ENCODE assay signal across 10 mouse cellular contexts in genomic region chr2:155775685-155776263, GRCm38 (mm10). TPM values are rescaled to one million over a fixed set of nuclear protein-coding genes. Genes with fewer than 3 reads are reported as not detected.
A peak's percentile ranks its signal among the peaks of the same experiment; 100 is the strongest.
DNase-seq lines count a peak whose midpoint lies in the region; ATAC-seq and TF ChIP-seq lines count a peak whose summit lies in the region.
"Had no signal": no experiment of that assay in that cellular context is flagged by ENCODE, and none has a peak within 500 bp of the region (broad histone marks: within the 10 kb centered on the region; RNA-seq: fewer than 3 reads in every experiment).

No protein-coding gene starts in this region.

- no peak for TF ChIP-seq POLR2A in heart, adult 2 months (IDR thresholded peaks at IDR 0.05; ENCODE audit: insufficient read depth, low read depth, low read length)

- H3K4me1 ChIP-seq in heart, adult 2 months (ENCODE audit: control insufficient read depth, insufficient read depth, low read length) = no peaks in the 10 kb centered on the region
- H3K4me1 ChIP-seq in midbrain, embryonic 15.5 days = peaks cover 38% of the 10 kb centered on the region
- peaks cover 2% of the 10 kb centered on the region; the same call in 1 of the 2 replicates for H3K4me1 ChIP-seq in stomach, embryonic 16.5 days (ENCODE audit: control insufficient read depth, insufficient read depth, low read length)

- no peak for TF ChIP-seq CTCF in heart, adult 2 months (IDR thresholded peaks at IDR 0.05)

- TF ChIP-seq EP300 in heart, adult 2 months (IDR thresholded peaks at IDR 0.05; ENCODE audit: insufficient read depth, low read depth, low read length) = no peak

- no peak overlapping the region for H3K4me3 ChIP-seq in heart, adult 2 months
- peak overlapping the region; percentile 89 for H3K4me3 ChIP-seq in midbrain, embryonic 15.5 days
- H3K4me3 ChIP-seq in stomach, embryonic 16.5 days (replicated peaks; ENCODE audit: low read length) = peak overlapping the region; percentile 58

- no peak overlapping the region for H3K9ac ChIP-seq in heart, adult 2 months (ENCODE audit: low read depth, low read length)
- peak overlapping the region; percentile 94 for H3K9ac ChIP-seq in midbrain, embryonic 15.5 days
- no peak overlapping the region; the same call in 1 of the 2 replicates for H3K9ac ChIP-seq in stomach, embryonic 16.5 days (ENCODE audit: low read length)

- peaks cover 11% of the 10 kb centered on the region for H3K27me3 ChIP-seq in heart, adult 2 months (ENCODE audit: control insufficient read depth, insufficient read depth, low read length)
- H3K27me3 ChIP-seq in midbrain, embryonic 15.5 days (replicated peaks) = peaks cover 7% of the 10 kb centered on the region
- peaks cover 24% of the 10 kb centered on the region for H3K27me3 ChIP-seq in stomach, embryonic 16.5 days (ENCODE audit: control insufficient read depth, insufficient read depth, low read length)

- no peak overlapping the region for H3K27ac ChIP-seq in heart, adult 2 months
- peak overlapping the region; percentile 92 for H3K27ac ChIP-seq in midbrain, embryonic 15.5 days
- H3K27ac ChIP-seq in stomach, embryonic 16.5 days (ENCODE audit: low read length) = no peak overlapping the region

- no peaks in the 10 kb centered on the region for H3K36me3 ChIP-seq in heart, adult 2 months (ENCODE audit: control insufficient read depth, insufficient read depth, low read length)
- H3K36me3 ChIP-seq in midbrain, embryonic 15.5 days (replicated peaks) = no peaks in the 10 kb centered on the region
- no peaks in the 10 kb centered on the region for H3K36me3 ChIP-seq in stomach, embryonic 16.5 days (ENCODE audit: control insufficient read depth, insufficient read depth, low read length)

- intact Hi-C loops in heart, adult 2 months (cut with DNase I) = no loop called here

- H3K4me2 ChIP-seq in midbrain, embryonic 15.5 days = peak overlapping the region; percentile 63
- peak overlapping the region; percentile 94 for H3K4me2 ChIP-seq in stomach, embryonic 16.5 days (ENCODE audit: low read depth, low read length)

- ATAC-seq in midbrain, embryonic 15.5 days (replicated peaks) = peak; percentile 84
- ATAC-seq in stomach, embryonic 16.5 days (ENCODE audit: insufficient read depth, low FRiP score) = peak; percentile 72

- peak; percentile 10 to 34 for DNase-seq in spleen, adult 18-20 months
- DNase-seq in spleen, adult 12 weeks (ENCODE audit: low spot score) = no peak
- peak; percentile 46 for DNase-seq in embryo, embryonic 11.5 days (ENCODE audit: low read depth, low spot score)
- peak; percentile 39 to 74 for DNase-seq in heart, adult 2 months
- peak; percentile 27 for DNase-seq in kidney, adult 9 months
- peak; percentile 39 for DNase-seq in liver

- no peaks in the 10 kb centered on the region for H3K79me2 ChIP-seq in heart, adult 2 months (replicated peaks; ENCODE audit: control insufficient read depth, insufficient read depth, low read length)

- WGBS in heart, adult 2 months = 2% methylated on average over 42 of the region's 44 CpGs
- under 1% methylated on average over 34 of the region's 44 CpGs for WGBS in midbrain, embryonic 15.5 days
- under 1% methylated on average over 44 of the region's 44 CpGs for WGBS in stomach, embryonic 16.5 days

- H3K9me3 ChIP-seq in midbrain, embryonic 15.5 days = no peaks in the 10 kb centered on the region
- no peaks in the 10 kb centered on the region for H3K9me3 ChIP-seq in stomach, embryonic 16.5 days (replicated peaks; ENCODE audit: control insufficient read depth, low read length)

RNA-seq across cellular contexts. Expression of gene Mmp24, which starts 0.6 kb away (rescaled TPM):
- not detected for total RNA-seq in heart, adult 2 months (2021)
- 0.06 TPM in 1 of 2 replicates, not detected in the other for polyA plus RNA-seq in heart, adult 2 months (2012; rRNA removed)
- polyA plus RNA-seq in midbrain, embryonic 15.5 days (2015; fragmentation: Nextera tagmentation; extraction: Ambion mirVana) = 19.3 and 21.6 TPM in 2 replicates
- 0.23 and 0.31 TPM in 2 replicates for polyA plus RNA-seq in stomach, embryonic 16.5 days (2015; fragmentation: Nextera tagmentation; extraction: Ambion mirVana)
- total RNA-seq: neutrophil, adult 5-6 weeks had no signal

RNA-seq across cellular contexts. Expression of gene Procr, which starts 24.9 kb away (rescaled TPM):
- 1 to 10 TPM; 3.0 to 4.8 TPM for total RNA-seq in heart, adult 2 months (2021)
- polyA plus RNA-seq in heart, adult 2 months (2012; rRNA removed) = 2.0 and 2.4 TPM in 2 replicates
- polyA plus RNA-seq in midbrain, embryonic 15.5 days (2015; fragmentation: Nextera tagmentation; extraction: Ambion mirVana) = 2.3 and 3.2 TPM in 2 replicates
- polyA plus RNA-seq in stomach, embryonic 16.5 days (2015; fragmentation: Nextera tagmentation; extraction: Ambion mirVana) = 18.2 and 23.1 TPM in 2 replicates
- total RNA-seq: neutrophil, adult 5-6 weeks had no signal

RNA-seq across cellular contexts. Expression of gene Gm17581, which starts 40.1 kb away (rescaled TPM):
- total RNA-seq in heart, adult 2 months (2021) = not detected
- not detected in 2 replicates for polyA plus RNA-seq in heart, adult 2 months (2012; rRNA removed)
- polyA plus RNA-seq in midbrain, embryonic 15.5 days (2015; fragmentation: Nextera tagmentation; extraction: Ambion mirVana) = not detected in 2 replicates
- polyA plus RNA-seq in stomach, embryonic 16.5 days (2015; fragmentation: Nextera tagmentation; extraction: Ambion mirVana) = not detected in 2 replicates
- total RNA-seq: MEL; neutrophil, adult 5-6 weeks had no signal

RNA-seq across cellular contexts. Expression of gene BC029722, which starts 43.5 kb away (rescaled TPM):
- total RNA-seq in heart, adult 2 months (2021) = 10 to 100 TPM; 25.4 to 28.9 TPM
- polyA plus RNA-seq in heart, adult 2 months (2012; rRNA removed) = 41.0 and 43.7 TPM in 2 replicates
- polyA plus RNA-seq in midbrain, embryonic 15.5 days (2015; fragmentation: Nextera tagmentation; extraction: Ambion mirVana) = 39.5 and 40.2 TPM in 2 replicates
- polyA plus RNA-seq in stomach, embryonic 16.5 days (2015; fragmentation: Nextera tagmentation; extraction: Ambion mirVana) = 22.1 and 25.7 TPM in 2 replicates

RNA-seq across cellular contexts. Expression of gene Edem2, which starts 46.5 kb away (rescaled TPM):
- total RNA-seq in heart, adult 2 months (2021) = 1 to 10 TPM; 6.0 to 6.4 TPM
- polyA plus RNA-seq in heart, adult 2 months (2012; rRNA removed) = 14.4 and 16.9 TPM in 2 replicates
- 51.0 and 52.7 TPM in 2 replicates for polyA plus RNA-seq in midbrain, embryonic 15.5 days (2015; fragmentation: Nextera tagmentation; extraction: Ambion mirVana)
- 112 and 114 TPM in 2 replicates for polyA plus RNA-seq in stomach, embryonic 16.5 days (2015; fragmentation: Nextera tagmentation; extraction: Ambion mirVana)

Comparison
In these comparisons a context has a peak if more than half of its experiments do, and no peak if none do; other contexts are left out.
1. RNA of gene Mmp24, which starts 0.6 kb away (polyA plus RNA-seq): 19.3 to 21.6 TPM in midbrain, embryonic 15.5 days; 0.23 to 0.31 TPM in stomach, embryonic 16.5 days and 0.06 TPM in heart, adult 2 months; every median in the first group is over 10 times any median in the second.